Mouse (Mus musculus) R1 (cell line): ENCODE measurements around the gene Gm9268.
"Not testable (repeated sequence)": the region's sequence is repeated elsewhere in the genome, so short reads cannot be mapped to it uniquely, and the experiment has no call there.

Experiments used
- DNase-seq: peaks from one replicate; pipeline ENCODE4 v3.0.0-alpha.2; 2018; ENCODE audit warnings: low read depth, low spot score

The Gm9268 gene

DNA sequence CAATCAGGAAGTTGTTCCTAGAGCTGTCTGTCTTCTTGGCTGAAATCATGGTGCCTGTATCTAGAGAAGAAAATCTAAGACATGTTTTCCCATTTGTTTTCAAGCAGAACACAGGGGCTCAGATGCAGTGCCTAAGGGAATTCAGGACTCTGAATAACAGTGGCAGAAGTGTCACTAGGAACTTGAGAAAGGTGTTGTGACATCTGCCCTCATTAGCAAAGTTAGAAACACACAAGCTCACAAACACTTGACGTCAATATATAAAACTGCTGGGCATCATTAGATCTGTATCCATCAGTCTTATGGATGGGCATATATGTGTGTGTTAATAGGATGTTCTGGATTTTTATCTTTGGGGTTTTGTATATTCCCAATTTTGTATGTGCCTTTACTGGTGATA lies at the start of gene Gm9268:
Gene Gm9268 (plus strand): TSS at position 301 of the 400 bp plus-strand sequence.
- DNase-seq: not testable (repeated sequence)

GRCm38 (mm10) chr7:42980098-42980497 lies 38.5 kb upstream of the Gm9268 start:
- no peak for DNase-seq

GRCm38 (mm10) chr7:42980739-42981138 lies 37.8 kb upstream of the Gm9268 start:
- DNase-seq: peak; percentile 13

GRCm38 (mm10) chr7:43077831-43078230 lies 59.3 kb downstream of the Gm9268 start:
- peak; percentile 98 for DNase-seq
